Mouse (Mus musculus): ENCODE measurements around the gene Nell2. TPM values are rescaled to one million over a fixed set of nuclear protein-coding genes. Genes with fewer than 3 reads are reported as not detected.
"Not testable (repeated sequence)": the region's sequence is repeated elsewhere in the genome, so short reads cannot be mapped to it uniquely, and the experiment has no call there.

The Nell2 gene
- polyA plus RNA-seq, 1 experiment from 2014 or later, result 20.1 TPM

DNA sequence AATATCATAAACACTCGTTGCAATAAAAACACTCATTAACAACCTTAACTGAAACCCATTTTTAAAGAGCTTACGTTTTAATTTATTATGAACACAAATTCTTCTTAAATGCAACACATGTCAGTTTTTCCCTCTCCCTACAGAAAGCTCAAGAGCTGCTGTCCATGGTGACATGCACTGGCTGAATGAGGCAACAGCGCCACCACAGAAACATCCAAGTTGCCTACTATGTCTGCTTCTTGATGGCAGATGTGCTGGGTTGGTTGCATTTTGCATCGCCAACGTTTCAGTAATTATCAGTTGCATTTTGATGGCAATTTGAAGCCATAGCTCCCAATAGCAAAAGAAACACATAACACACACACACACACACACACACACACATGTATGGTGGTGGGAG lies 2.4 kb downstream of the Nell2 start:
- WGBS, result 7% methylated on average over 5 of the region's 5 CpGs
- Histone ChIP-seq H3K9me3 (no peaks in the 10 kb centered on the region), H3K36me3 (no peaks in the 10 kb centered on the region), H3K4me1 (peaks cover 20% of the 10 kb centered on the region), H3K4me3 (no peak overlapping the region), H3K27me3 (peaks cover 60% of the 10 kb centered on the region), H3K9ac (no peak overlapping the region), H3K4me2 (replicated peaks) (peak overlapping the region; percentile 98), H3K27ac (no peak overlapping the region)
- ATAC-seq (ENCODE audit: low FRiP score, low read depth), result no peak

GRCm38 (mm10) chr15:95518204-95518603 lies 10.2 kb downstream of the Nell2 start:
- no peaks in the 10 kb centered on the region for H3K36me3 ChIP-seq
- H3K27me3 ChIP-seq, result peaks cover 3% of the 10 kb centered on the region; the same call in 1 of the 2 replicates
- no peak overlapping the region for H3K9ac ChIP-seq
- no peak overlapping the region for H3K27ac ChIP-seq
- no peaks in the 10 kb centered on the region for H3K9me3 ChIP-seq
- ATAC-seq (ENCODE audit: low FRiP score, low read depth), result no peak
- H3K4me2 ChIP-seq (replicated peaks), result no peak overlapping the region
- H3K4me3 ChIP-seq, result no peak overlapping the region
- 75% methylated on average over 3 of the region's 3 CpGs for WGBS
- no peaks in the 10 kb centered on the region for H3K4me1 ChIP-seq

- not testable (repeated sequence) for H3K9me3 ChIP-seq; H3K36me3 ChIP-seq; H3K9ac ChIP-seq; H3K4me3 ChIP-seq; H3K27me3 ChIP-seq; H3K4me1 ChIP-seq; H3K4me2 ChIP-seq (replicated peaks); H3K27ac ChIP-seq; ATAC-seq (ENCODE audit: low FRiP score, low read depth)
- 85% methylated on average over 2 of the region's 2 CpGs for WGBS
Observed at GRCm38 (mm10) chr15:95513306-95513705, 15.1 kb downstream of the Nell2 start.

DNA sequence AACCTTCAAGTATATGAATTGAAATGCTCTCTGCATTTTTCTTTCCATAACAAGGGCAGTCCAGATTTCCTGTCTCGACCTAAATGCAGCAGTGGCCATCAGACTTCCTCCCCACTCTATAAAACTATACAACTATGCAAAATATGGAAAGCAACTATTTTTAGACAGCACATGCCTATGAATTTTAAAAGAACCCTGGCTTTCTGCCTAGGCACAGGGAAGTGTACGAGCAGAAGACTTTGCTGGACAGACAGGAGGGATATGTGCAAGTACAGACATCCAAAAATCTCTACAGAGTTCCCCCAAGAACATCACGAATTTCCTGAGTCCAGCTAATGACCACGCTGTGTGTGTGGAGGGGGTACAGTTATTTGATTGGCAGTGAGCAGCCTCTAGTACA lies 32.7 kb downstream of the Nell2 start:
- ATAC-seq (ENCODE audit: low FRiP score, low read depth), result no peak
- 74% methylated on average over 4 of the region's 4 CpGs for WGBS

DNA sequence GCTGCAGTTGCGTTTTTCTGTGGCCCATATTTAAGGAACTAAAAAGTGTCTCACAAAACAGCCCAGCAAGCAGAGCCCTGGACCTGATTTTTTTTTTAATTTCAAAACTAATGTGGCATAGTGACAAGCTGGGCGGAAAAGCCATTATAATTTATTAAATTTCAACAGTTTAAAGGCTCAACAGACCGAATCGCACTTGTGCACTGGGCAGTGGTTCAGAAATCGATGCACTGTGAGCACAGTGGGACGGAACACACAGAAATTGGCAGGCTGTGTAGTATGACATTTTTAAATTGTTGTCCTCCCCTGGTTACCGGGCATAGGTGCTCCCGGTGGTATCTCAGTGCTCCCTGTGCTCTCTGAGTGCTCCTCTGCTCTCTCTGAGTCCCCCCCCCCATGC lies 33.2 kb downstream of the Nell2 start:
- Histone ChIP-seq H3K4me3 (no peak overlapping the region), H3K27me3 (no peaks in the 10 kb centered on the region), H3K9me3 (no peaks in the 10 kb centered on the region), H3K27ac (no peak overlapping the region), H3K36me3 (no peaks in the 10 kb centered on the region), H3K9ac (no peak overlapping the region), H3K4me1 (0 out of 2 replicates have a peak, but pooled peaks cover 6% of the 10 kb centered on the region), H3K4me2 (replicated peaks) (no peak overlapping the region)
- ATAC-seq (ENCODE audit: low FRiP score, low read depth), result no peak
- 80% methylated on average over 8 of the region's 8 CpGs for WGBS

More for the DNA sequence above, 32.7 kb downstream of the Nell2 start:
- H3K4me1 ChIP-seq, result 0 out of 2 replicates have a peak, but pooled peaks cover 6% of the 10 kb centered on the region
- no peak overlapping the region for H3K27ac ChIP-seq
- H3K4me2 ChIP-seq (replicated peaks), result no peak overlapping the region
- no peak overlapping the region for H3K9ac ChIP-seq
- H3K36me3 ChIP-seq, result no peaks in the 10 kb centered on the region
- H3K4me3 ChIP-seq, result no peak overlapping the region
- no peaks in the 10 kb centered on the region for H3K9me3 ChIP-seq
- H3K27me3 ChIP-seq, result no peaks in the 10 kb centered on the region

DNA sequence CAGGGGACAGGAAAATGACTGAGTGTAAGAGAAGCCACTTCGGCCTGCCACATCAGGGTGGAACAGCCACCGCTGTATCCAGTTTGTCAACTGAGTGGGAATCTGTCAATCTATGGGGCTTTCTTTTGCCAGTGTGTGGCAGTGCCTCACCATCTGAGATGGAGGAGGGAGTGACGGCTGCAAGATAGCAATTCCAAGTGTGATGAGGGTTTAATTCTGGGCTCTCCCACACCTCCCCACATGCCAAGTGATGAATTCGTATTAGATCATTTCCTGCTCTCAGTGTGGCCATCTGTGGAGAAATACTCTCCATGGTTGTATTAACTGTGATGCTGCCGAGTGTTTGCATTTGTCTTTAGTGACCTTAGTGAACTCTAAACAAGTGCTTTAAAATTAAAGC lies 36.2 kb downstream of the Nell2 start:
- H3K36me3 ChIP-seq, result no peaks in the 10 kb centered on the region
- H3K4me1 ChIP-seq, result 0 out of 2 replicates have a peak, but pooled peaks cover 8% of the 10 kb centered on the region
- 70% methylated on average over 5 of the region's 5 CpGs for WGBS
- ATAC-seq (ENCODE audit: low FRiP score, low read depth), result no peak
- H3K9ac ChIP-seq, result no peak overlapping the region
- no peaks in the 10 kb centered on the region for H3K9me3 ChIP-seq
- H3K4me3 ChIP-seq, result no peak overlapping the region
- no peak overlapping the region for H3K4me2 ChIP-seq (replicated peaks)
- H3K27ac ChIP-seq, result no peak overlapping the region
- H3K27me3 ChIP-seq, result no peaks in the 10 kb centered on the region

- ATAC-seq (ENCODE audit: low FRiP score, low read depth), result no peak
Observed at GRCm38 (mm10) chr15:95489174-95489573, 39.2 kb downstream of the Nell2 start.

GRCm38 (mm10) chr15:95487961-95488360 lies 40.4 kb downstream of the Nell2 start:
- Histone ChIP-seq H3K4me1 (0 out of 2 replicates have a peak, but pooled peaks cover 3% of the 10 kb centered on the region), H3K9ac (no peak overlapping the region), H3K27me3 (no peaks in the 10 kb centered on the region), H3K4me3 (no peak overlapping the region), H3K4me2 (replicated peaks) (no peak overlapping the region), H3K36me3 (no peaks in the 10 kb centered on the region), H3K27ac (no peak overlapping the region), H3K9me3 (no peaks in the 10 kb centered on the region)
- no peak for ATAC-seq (ENCODE audit: low FRiP score, low read depth)
- whole genome bisulfite sequencing, result 85% methylated on average over 5 of the region's 5 CpGs

More at GRCm38 (mm10) chr15:95489174-95489573, 39.2 kb downstream of the Nell2 start:
- no peak overlapping the region for H3K4me3 ChIP-seq
- no peak overlapping the region for H3K27ac ChIP-seq
- H3K9me3 ChIP-seq, result no peaks in the 10 kb centered on the region
- WGBS, result 49% methylated on average over 4 of the region's 4 CpGs
- H3K4me1 ChIP-seq, result 0 out of 2 replicates have a peak, but pooled peaks cover 3% of the 10 kb centered on the region
- no peaks in the 10 kb centered on the region for H3K27me3 ChIP-seq
- no peaks in the 10 kb centered on the region for H3K36me3 ChIP-seq
- H3K9ac ChIP-seq, result no peak overlapping the region
- H3K4me2 ChIP-seq (replicated peaks), result no peak overlapping the region

- H3K9ac ChIP-seq, result no peak overlapping the region
- 68% methylated on average over 9 of the region's 9 CpGs for WGBS
- ATAC-seq (ENCODE audit: low FRiP score, low read depth), result no peak
- H3K36me3 ChIP-seq, result no peaks in the 10 kb centered on the region
- H3K4me1 ChIP-seq, result no peaks in the 10 kb centered on the region
- no peak overlapping the region for H3K27ac ChIP-seq
- no peak overlapping the region for H3K4me3 ChIP-seq
- no peaks in the 10 kb centered on the region for H3K9me3 ChIP-seq
- H3K4me2 ChIP-seq (replicated peaks), result no peak overlapping the region
- no peaks in the 10 kb centered on the region for H3K27me3 ChIP-seq
Observed at GRCm38 (mm10) chr15:95482002-95482401, 46.4 kb downstream of the Nell2 start.

GRCm38 (mm10) chr15:95481585-95481984 lies 46.8 kb downstream of the Nell2 start:
- WGBS, result 84% methylated on average over 4 of the region's 4 CpGs
- ATAC-seq (ENCODE audit: low FRiP score, low read depth), result no peak
- H3K4me2 ChIP-seq (replicated peaks), result no peak overlapping the region

GRCm38 (mm10) chr15:95476440-95476839 lies 51.9 kb downstream of the Nell2 start:
- H3K27me3 ChIP-seq, result no peaks in the 10 kb centered on the region
- H3K9me3 ChIP-seq, result no peaks in the 10 kb centered on the region
- H3K9ac ChIP-seq, result no peak overlapping the region
- H3K36me3 ChIP-seq, result no peaks in the 10 kb centered on the region
- H3K4me1 ChIP-seq, result no peaks in the 10 kb centered on the region; the same call in 1 of the 2 replicates
- H3K4me2 ChIP-seq (replicated peaks), result no peak overlapping the region
- H3K4me3 ChIP-seq, result no peak overlapping the region
- 72% methylated on average over 3 of the region's 3 CpGs for WGBS
- no peak overlapping the region for H3K27ac ChIP-seq
- no peak for ATAC-seq (ENCODE audit: low FRiP score, low read depth)

More at GRCm38 (mm10) chr15:95481585-95481984, 46.8 kb downstream of the Nell2 start:
- Histone ChIP-seq H3K4me1 (no peaks in the 10 kb centered on the region), H3K27ac (no peak overlapping the region), H3K9ac (no peak overlapping the region), H3K27me3 (no peaks in the 10 kb centered on the region), H3K4me3 (no peak overlapping the region), H3K9me3 (no peaks in the 10 kb centered on the region), H3K36me3 (no peaks in the 10 kb centered on the region)

- WGBS, result 82% methylated on average over 6 of the region's 6 CpGs
- no peak overlapping the region for H3K9ac ChIP-seq
- no peaks in the 10 kb centered on the region; the same call in 1 of the 2 replicates for H3K4me1 ChIP-seq
- no peaks in the 10 kb centered on the region for H3K27me3 ChIP-seq
- H3K4me2 ChIP-seq (replicated peaks), result no peak overlapping the region
- no peaks in the 10 kb centered on the region for H3K9me3 ChIP-seq
- ATAC-seq (ENCODE audit: low FRiP score, low read depth), result no peak
- no peak overlapping the region for H3K27ac ChIP-seq
- H3K4me3 ChIP-seq, result no peak overlapping the region
- no peaks in the 10 kb centered on the region for H3K36me3 ChIP-seq
Observed at GRCm38 (mm10) chr15:95473976-95474375, 54.4 kb downstream of the Nell2 start.

DNA sequence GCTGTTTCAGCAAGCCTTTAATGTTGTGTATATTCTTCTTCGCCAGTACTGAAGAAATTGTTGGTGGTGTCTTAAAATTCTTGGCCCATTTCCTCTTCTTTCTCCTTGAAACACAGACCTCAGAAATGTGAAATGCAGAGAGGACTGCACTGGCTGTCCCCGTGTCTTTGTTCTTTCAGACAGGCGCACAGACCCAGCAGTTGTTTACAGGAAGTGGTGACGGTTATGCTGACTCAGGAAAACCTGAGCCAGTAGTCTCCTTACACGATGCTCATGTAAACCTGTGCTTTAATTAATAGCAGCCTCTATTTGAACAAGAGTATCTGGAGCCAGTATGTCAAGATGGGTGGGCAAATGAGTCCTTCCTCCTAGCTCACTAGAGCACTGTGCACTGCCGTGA lies 61.2 kb downstream of the Nell2 start:
- H3K4me3 ChIP-seq, result no peak overlapping the region
- H3K27me3 ChIP-seq, result no peaks in the 10 kb centered on the region
- no peaks in the 10 kb centered on the region for H3K36me3 ChIP-seq
- H3K4me2 ChIP-seq (replicated peaks), result no peak overlapping the region
- 37% methylated on average over 6 of the region's 6 CpGs for WGBS
- no peak overlapping the region for H3K27ac ChIP-seq
- no peaks in the 10 kb centered on the region for H3K9me3 ChIP-seq
- ATAC-seq (ENCODE audit: low FRiP score, low read depth), result no peak
- H3K4me1 ChIP-seq, result no peaks in the 10 kb centered on the region
- H3K9ac ChIP-seq, result no peak overlapping the region

Data from limb, embryonic 13.5 days (tissue).